Mouse (Mus musculus): ENCODE measurements around the gene Vmn1r2. TPM values are rescaled to one million over a fixed set of nuclear protein-coding genes. Genes with fewer than 3 reads are reported as not detected.

Vmn1r2 gene
- polyA plus RNA-seq, 1 experiment, result not detected

Other genes starting within 250 kb of the Vmn1r2 start
- gene Vmn1r3, start 18.0 kb downstream of the Vmn1r2 start, polyA plus RNA-seq (2012), result not detected in 2 replicates